Mouse (Mus musculus) lung, embryonic 15.5 days (tissue): ENCODE measurements around the gene Sesn1. TPM values are rescaled to one million over a fixed set of nuclear protein-coding genes. Genes with fewer than 3 reads are reported as not detected.

Experiments used
- ATAC-seq: fragments of 200-750 bp; cut with Nextera tagmentation; 2 replicates; pipeline ENCODE4 v1.8.0; 2017; ENCODE audit warnings: moderate number of reproducible peaks, borderline replicate concordance; ENCODE audit not compliant: low FRiP score, low TSS enrichment; ENCODE audit errors: extremely low read depth
- H3K27ac ChIP-seq: fragments of 300-500 bp; sonication (generic); 2 replicates; pipeline ENCODE4 v1.5.1; 2015; ENCODE audit warnings: moderate library complexity, mild to moderate bottlenecking, inconsistent platforms
- H3K27me3 ChIP-seq: fragments of 300-500 bp; sonication (generic); 2 replicates; pipeline ENCODE4 v1.6.1; 2015; ENCODE audit warnings: inconsistent platforms
- H3K36me3 ChIP-seq: fragments of 300-500 bp; sonication (generic); 2 replicates; pipeline ENCODE4 v1.6.1; 2015; ENCODE audit warnings: inconsistent platforms
- H3K4me1 ChIP-seq: fragments of 300-500 bp; sonication (generic); 2 replicates; pipeline ENCODE4 v1.6.1; 2015; ENCODE audit warnings: inconsistent platforms
- H3K4me2 ChIP-seq: fragments of 300-500 bp; sonication (generic); 2 replicates; pipeline ENCODE4 v1.6.1; 2015; ENCODE audit warnings: inconsistent platforms, mild to moderate bottlenecking, moderate library complexity
- H3K4me3 ChIP-seq: fragments of 300-500 bp; sonication (generic); 2 replicates; pipeline ENCODE4 v1.5.1; 2015; ENCODE audit warnings: mild to moderate bottlenecking, inconsistent platforms
- H3K9ac ChIP-seq: fragments of 300-500 bp; sonication (generic); 2 replicates; pipeline ENCODE4 v1.6.1; 2015; ENCODE audit warnings: inconsistent platforms
- H3K9me3 ChIP-seq: fragments of 300-500 bp; sonication (generic); 2 replicates; pipeline ENCODE4 v1.6.1; 2016; ENCODE audit warnings: inconsistent platforms
- WGBS: fragments of 180-500 bp; shearing (Covaris S2); methylation state at CpG from one replicate; pipeline ENCODE4 v1.1.7; 2015; 5-methylcytosine and 5-hydroxymethylcytosine counted together
- polyA plus RNA-seq: library from polyadenylated mRNA; unstranded; fragments of >200 nt; fragmentation: Nextera tagmentation; extraction: Ambion mirVana; gene quantifications from 2 replicates; pipeline ENCODE4 v1.2.1, GENCODE M21; 2015

Sesn1 gene
- polyA plus RNA-seq, 1 experiment from 2014 or later = 33.2 TPM

- WGBS = 69% methylated on average over 4 of the region's 4 CpGs
- no peak overlapping the region for H3K4me3 ChIP-seq
- no peaks in the 10 kb centered on the region for H3K4me1 ChIP-seq
- H3K36me3 ChIP-seq = no peaks in the 10 kb centered on the region
- no peak overlapping the region for H3K4me2 ChIP-seq
- ATAC-seq = no peak
- H3K27ac ChIP-seq = no peak overlapping the region
- no peaks in the 10 kb centered on the region for H3K9me3 ChIP-seq
- no peak overlapping the region for H3K9ac ChIP-seq
- H3K27me3 ChIP-seq = no peaks in the 10 kb centered on the region
Observed at GRCm38 (mm10) chr10:41838911-41839310, 29.2 kb downstream of the Sesn1 start.

- Histone ChIP-seq H3K4me2 (no peak overlapping the region), H3K9me3 (no peaks in the 10 kb centered on the region), H3K36me3 (no peaks in the 10 kb centered on the region), H3K4me3 (no peak overlapping the region), H3K27ac (no peak overlapping the region), H3K9ac (no peak overlapping the region), H3K27me3 (no peaks in the 10 kb centered on the region), H3K4me1 (no peaks in the 10 kb centered on the region)
- WGBS = 94% methylated on average over 8 of the region's 8 CpGs
- no peak for ATAC-seq
Observed at GRCm38 (mm10) chr10:41847737-41848136, 38.0 kb downstream of the Sesn1 start.

DNA sequence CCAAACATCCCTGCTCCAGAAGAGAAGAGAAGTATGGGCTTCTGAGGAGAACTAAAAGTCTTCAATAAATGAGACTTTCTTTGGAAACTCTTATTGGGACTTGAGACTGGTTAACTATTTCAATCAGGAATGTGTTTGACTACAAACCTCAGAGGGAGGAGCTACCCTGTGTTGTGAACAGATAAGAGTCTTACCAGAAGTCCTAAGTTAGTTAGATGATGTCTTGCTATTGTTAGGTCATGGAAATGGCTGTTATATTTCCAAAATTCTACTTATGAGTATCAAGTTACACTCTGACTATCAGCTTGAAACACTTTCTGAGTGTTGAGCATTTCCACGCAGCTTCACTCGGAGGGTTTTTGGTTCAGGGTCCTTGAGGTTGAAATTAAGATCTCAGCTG is 39.0 kb downstream of the Sesn1 start:
- WGBS = 46% methylated on average over 2 of the region's 2 CpGs
- H3K27ac ChIP-seq = no peak overlapping the region
- H3K4me2 ChIP-seq = no peak overlapping the region

GRCm38 (mm10) chr10:41859820-41860219 is 50.1 kb downstream of the Sesn1 start:
- H3K9ac ChIP-seq = no peak overlapping the region

More for the DNA sequence above, 39.0 kb downstream of the Sesn1 start:
- Histone ChIP-seq H3K27me3 (no peaks in the 10 kb centered on the region), H3K9me3 (no peaks in the 10 kb centered on the region), H3K4me3 (no peak overlapping the region), H3K9ac (no peak overlapping the region), H3K36me3 (no peaks in the 10 kb centered on the region), H3K4me1 (no peaks in the 10 kb centered on the region)
- ATAC-seq = no peak

DNA sequence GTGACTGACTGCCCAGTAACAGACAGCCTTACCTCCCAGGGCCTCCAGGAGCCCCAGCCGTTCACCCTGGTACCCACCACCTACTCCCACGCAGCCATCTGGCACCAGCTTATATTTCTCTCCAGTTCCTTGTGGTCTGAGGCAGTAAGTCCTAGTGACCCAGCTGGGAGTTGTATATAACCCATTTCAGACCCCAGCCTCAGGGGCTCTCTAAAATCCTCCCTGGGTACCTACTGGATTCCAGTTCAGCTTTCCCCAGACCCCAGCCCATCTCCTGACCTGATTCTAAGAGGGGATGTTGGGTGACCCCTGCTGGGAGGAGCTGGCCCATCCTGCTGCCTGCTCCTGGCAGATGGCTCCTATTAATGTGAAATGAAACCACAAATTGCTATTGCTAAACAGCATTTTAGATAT is 50.5 kb downstream of the Sesn1 start:
- no peak for ATAC-seq
- H3K4me1 ChIP-seq = no peaks in the 10 kb centered on the region
- 95% methylated on average over 2 of the region's 2 CpGs for WGBS
- no peak overlapping the region for H3K27ac ChIP-seq
- H3K27me3 ChIP-seq = no peaks in the 10 kb centered on the region
- no peaks in the 10 kb centered on the region for H3K9me3 ChIP-seq
- no peak overlapping the region for H3K9ac ChIP-seq
- no peak overlapping the region for H3K4me3 ChIP-seq
- no peak overlapping the region for H3K4me2 ChIP-seq
- H3K36me3 ChIP-seq = no peaks in the 10 kb centered on the region

More at GRCm38 (mm10) chr10:41859820-41860219, 50.1 kb downstream of the Sesn1 start:
- Histone ChIP-seq H3K9me3 (no peaks in the 10 kb centered on the region), H3K4me2 (no peak overlapping the region), H3K4me1 (no peaks in the 10 kb centered on the region), H3K36me3 (no peaks in the 10 kb centered on the region), H3K27me3 (no peaks in the 10 kb centered on the region), H3K27ac (no peak overlapping the region), H3K4me3 (no peak overlapping the region)
- ATAC-seq = no peak

DNA sequence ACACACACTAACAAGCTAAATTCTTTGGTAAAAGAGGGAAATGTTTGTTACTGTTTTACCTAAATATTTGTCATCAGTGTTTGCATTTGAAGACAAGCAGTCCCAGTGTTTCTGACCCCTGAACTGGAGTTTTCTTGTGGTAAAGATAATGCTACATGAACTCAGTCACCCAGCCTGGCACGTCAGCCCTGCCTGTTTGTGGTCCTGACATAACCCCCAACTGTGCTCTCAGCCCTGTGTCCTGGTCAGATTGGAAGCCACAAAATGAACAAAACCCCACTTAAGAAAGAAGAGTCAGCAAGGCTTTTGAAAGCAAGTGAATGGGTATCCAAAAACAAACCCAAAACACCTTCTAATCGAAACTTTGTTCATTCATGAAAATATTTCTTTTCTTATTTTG is 53.3 kb downstream of the Sesn1 start:
- Histone ChIP-seq H3K4me3 (no peak overlapping the region), H3K9ac (no peak overlapping the region), H3K27me3 (no peaks in the 10 kb centered on the region), H3K36me3 (no peaks in the 10 kb centered on the region), H3K27ac (no peak overlapping the region), H3K4me1 (0 out of 2 replicates have a peak, but pooled peaks cover 8% of the 10 kb centered on the region), H3K4me2 (no peak overlapping the region), H3K9me3 (no peaks in the 10 kb centered on the region)
- ATAC-seq = no peak
- 54% methylated on average over 2 of the region's 2 CpGs for WGBS

DNA sequence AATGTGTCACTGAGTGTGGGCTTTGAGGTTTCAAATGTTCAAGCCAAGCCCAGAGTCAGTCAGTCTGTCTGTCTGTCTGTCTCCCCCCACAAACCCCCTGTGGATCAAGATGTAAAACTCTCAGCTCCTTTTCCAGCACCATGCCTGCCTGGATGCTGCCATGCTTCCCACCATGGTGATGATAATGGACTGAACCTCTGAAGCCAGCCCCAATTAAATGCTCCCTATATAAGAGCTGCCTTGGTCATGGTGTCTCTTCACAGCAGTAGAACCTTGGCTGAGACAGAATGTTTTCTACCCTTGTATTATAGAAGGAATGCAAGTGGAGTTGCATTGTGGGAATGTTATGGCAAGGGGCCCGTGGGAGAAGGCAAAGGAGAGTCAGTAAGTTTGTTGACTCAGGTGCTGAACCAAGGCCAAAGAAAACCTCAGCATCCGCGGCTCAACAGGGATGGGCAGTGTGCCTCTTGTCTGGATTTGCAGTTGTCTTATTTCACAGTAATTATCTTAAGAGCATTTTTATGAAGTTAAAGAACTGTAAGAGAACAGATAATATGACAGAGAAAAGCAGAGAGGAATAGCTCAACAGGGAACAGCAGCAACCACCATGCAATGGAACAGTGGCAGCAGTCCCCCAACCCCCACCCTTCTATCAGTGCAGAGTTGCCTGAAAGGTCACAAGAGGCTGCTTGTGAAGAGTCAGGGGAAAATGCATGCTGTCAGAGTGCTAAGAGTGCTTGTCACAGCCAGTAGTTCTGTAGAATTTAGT is 56.5 kb downstream of the Sesn1 start:
- Histone ChIP-seq H3K27ac (0 out of 2 replicates have a peak overlapping the region, but pooled peaks have one; percentile 36), H3K4me2 (no peak overlapping the region), H3K9ac (no peak overlapping the region), H3K36me3 (no peaks in the 10 kb centered on the region), H3K9me3 (no peaks in the 10 kb centered on the region), H3K27me3 (no peaks in the 10 kb centered on the region), H3K4me3 (no peak overlapping the region), H3K4me1 (0 out of 2 replicates have a peak, but pooled peaks cover 10% of the 10 kb centered on the region)
- ATAC-seq = no peak
- 13% methylated on average over 3 of the region's 3 CpGs for WGBS

GRCm38 (mm10) chr10:41866838-41867154 is 57.1 kb downstream of the Sesn1 start:
- H3K9me3 ChIP-seq = no peaks in the 10 kb centered on the region
- H3K4me1 ChIP-seq = 0 out of 2 replicates have a peak, but pooled peaks cover 10% of the 10 kb centered on the region
- H3K27me3 ChIP-seq = no peaks in the 10 kb centered on the region
- H3K4me3 ChIP-seq = no peak overlapping the region
- no peak for ATAC-seq
- H3K27ac ChIP-seq = no peak overlapping the region
- H3K4me2 ChIP-seq = no peak overlapping the region
- H3K36me3 ChIP-seq = no peaks in the 10 kb centered on the region
- H3K9ac ChIP-seq = no peak overlapping the region

- WGBS = 75% methylated on average over 5 of the region's 5 CpGs
Observed at GRCm38 (mm10) chr10:41867956-41868355, 58.2 kb downstream of the Sesn1 start.

GRCm38 (mm10) chr10:41870101-41870500 is 60.4 kb downstream of the Sesn1 start:
- 38% methylated on average over 2 of the region's 2 CpGs for WGBS
- no peaks in the 10 kb centered on the region for H3K27me3 ChIP-seq
- H3K4me2 ChIP-seq = no peak overlapping the region
- 0 out of 2 replicates have a peak, but pooled peaks cover 10% of the 10 kb centered on the region for H3K4me1 ChIP-seq
- H3K4me3 ChIP-seq = no peak overlapping the region
- H3K36me3 ChIP-seq = no peaks in the 10 kb centered on the region
- no peak for ATAC-seq
- H3K27ac ChIP-seq = no peak overlapping the region
- no peak overlapping the region for H3K9ac ChIP-seq
- no peaks in the 10 kb centered on the region for H3K9me3 ChIP-seq

More at GRCm38 (mm10) chr10:41867956-41868355, 58.2 kb downstream of the Sesn1 start:
- H3K27ac ChIP-seq = no peak overlapping the region
- no peaks in the 10 kb centered on the region for H3K27me3 ChIP-seq
- H3K36me3 ChIP-seq = no peaks in the 10 kb centered on the region
- no peak overlapping the region for H3K4me3 ChIP-seq
- H3K9ac ChIP-seq = no peak overlapping the region
- no peak for ATAC-seq
- H3K4me2 ChIP-seq = no peak overlapping the region
- no peaks in the 10 kb centered on the region for H3K9me3 ChIP-seq
- H3K4me1 ChIP-seq = 0 out of 2 replicates have a peak, but pooled peaks cover 10% of the 10 kb centered on the region

- Histone ChIP-seq H3K27ac (no peak overlapping the region), H3K36me3 (no peaks in the 10 kb centered on the region), H3K9me3 (no peaks in the 10 kb centered on the region), H3K27me3 (no peaks in the 10 kb centered on the region), H3K4me1 (0 out of 2 replicates have a peak, but pooled peaks cover 5% of the 10 kb centered on the region), H3K4me2 (no peak overlapping the region), H3K4me3 (no peak overlapping the region), H3K9ac (no peak overlapping the region)
- no peak for ATAC-seq
- WGBS = 44% methylated on average over 2 of the region's 2 CpGs
Observed at GRCm38 (mm10) chr10:41871564-41871963, 61.8 kb downstream of the Sesn1 start.

DNA sequence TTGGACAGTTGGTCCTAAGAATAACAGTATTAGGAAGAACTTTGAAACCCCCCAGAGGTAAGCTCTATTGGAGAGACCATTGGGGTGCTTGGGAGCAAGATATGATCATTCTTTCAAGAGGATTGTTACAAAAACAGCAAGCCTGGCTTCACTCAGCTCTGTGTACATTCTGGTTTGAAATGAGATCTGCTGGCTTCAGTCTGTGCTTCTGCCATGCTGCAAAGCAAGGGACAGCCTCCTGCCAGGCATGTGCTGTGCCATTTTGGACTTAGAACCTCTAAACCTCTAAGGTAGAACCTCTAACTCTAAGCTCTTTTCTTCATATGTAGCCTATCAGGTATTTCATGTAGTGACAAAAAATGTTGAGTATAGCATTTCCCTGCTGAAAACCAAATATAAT is 65.9 kb downstream of the Sesn1 start:
- Histone ChIP-seq H3K36me3 (no peaks in the 10 kb centered on the region), H3K9ac (no peak overlapping the region), H3K4me1 (0 out of 2 replicates have a peak, but pooled peaks cover under 1% of the 10 kb centered on the region), H3K27ac (no peak overlapping the region), H3K4me2 (no peak overlapping the region), H3K9me3 (no peaks in the 10 kb centered on the region), H3K27me3 (no peaks in the 10 kb centered on the region), H3K4me3 (no peak overlapping the region)
- no peak for ATAC-seq
